In genomic region chr1:86504697-86505421, GRCm38 (mm10) we compare ENCODE assay signal across 8 mouse cellular contexts. TPM values are rescaled to one million over a fixed set of nuclear protein-coding genes. Genes with fewer than 3 reads are reported as not detected.
A peak's percentile ranks its signal among the peaks of the same experiment; 100 is the strongest.
DNase-seq lines count a peak whose midpoint lies in the region; ATAC-seq and TF ChIP-seq lines count a peak whose summit lies in the region.

No protein-coding gene starts in this region.

- peaks cover 50% of the 10 kb centered on the region for H3K4me1 ChIP-seq in kidney, embryonic 14.5 days (ENCODE audit: control insufficient read depth, insufficient read depth, low read length)
- H3K4me1 ChIP-seq in heart, embryonic 15.5 days (replicated peaks) = peaks cover 60% of the 10 kb centered on the region
- H3K4me1 ChIP-seq in liver, embryonic 12.5 days = peaks cover 71% of the 10 kb centered on the region
- H3K4me1 ChIP-seq in neural tube, embryonic 14.5 days (ENCODE audit: control insufficient read depth, insufficient read depth, low read length) = peaks cover 39% of the 10 kb centered on the region

- no peak for TF ChIP-seq POLR2A in brain, embryonic 14.5 days (IDR thresholded peaks at IDR 0.05; ENCODE audit: borderline replicate concordance, extremely low read depth, insufficient read depth, insufficient read length, poor library complexity, severe bottlenecking)

- peak overlapping the region; percentile 97 for H3K27ac ChIP-seq in kidney, embryonic 14.5 days (ENCODE audit: low read depth, low read length)
- H3K27ac ChIP-seq in heart, embryonic 15.5 days = peak overlapping the region; percentile 92
- H3K27ac ChIP-seq in liver, embryonic 12.5 days = peak overlapping the region; percentile 80
- H3K27ac ChIP-seq in neural tube, embryonic 14.5 days (ENCODE audit: low read depth, low read length) = peak overlapping the region; percentile 96

- DNase-seq in kidney, adult 8-10 months = no peak
- peak; percentile 53 for DNase-seq in brain, embryonic 14.5 days (ENCODE audit: low read depth)
- DNase-seq in left cerebral cortex, postnatal 25 days (ENCODE audit: low spot score in 2 of 2) = no peak
- DNase-seq in adrenal gland, adult 18-20 months (ENCODE audit: low spot score in 2 of 2) = no peak

- H3K27me3 ChIP-seq in kidney, embryonic 14.5 days (ENCODE audit: control insufficient read depth, insufficient read depth, low read length) = no peaks in the 10 kb centered on the region
- H3K27me3 ChIP-seq in heart, embryonic 15.5 days = no peaks in the 10 kb centered on the region
- H3K27me3 ChIP-seq in liver, embryonic 12.5 days (replicated peaks) = peaks cover 8% of the 10 kb centered on the region
- no peaks in the 10 kb centered on the region for H3K27me3 ChIP-seq in neural tube, embryonic 14.5 days (ENCODE audit: control insufficient read depth, insufficient read depth, low read length)

- H3K9me3 ChIP-seq in kidney, embryonic 14.5 days (ENCODE audit: control insufficient read depth, low read length) = no peaks in the 10 kb centered on the region
- no peaks in the 10 kb centered on the region for H3K9me3 ChIP-seq in heart, embryonic 15.5 days (replicated peaks)
- no peaks in the 10 kb centered on the region for H3K9me3 ChIP-seq in liver, embryonic 12.5 days (replicated peaks)
- no peaks in the 10 kb centered on the region for H3K9me3 ChIP-seq in neural tube, embryonic 14.5 days (ENCODE audit: control insufficient read depth, low read length)

- ATAC-seq in kidney, embryonic 14.5 days (ENCODE audit: low FRiP score, low TSS enrichment) = no peak
- ATAC-seq in heart, embryonic 15.5 days (replicated peaks; ENCODE audit: insufficient number of reproducible peaks, insufficient read depth, low FRiP score, low read depth) = no peak
- ATAC-seq in liver, embryonic 12.5 days = no peak
- ATAC-seq in neural tube, embryonic 14.5 days (ENCODE audit: low read depth) = no peak

- H3K36me3 ChIP-seq in kidney, embryonic 14.5 days (ENCODE audit: control insufficient read depth, insufficient read depth, low read length) = no peaks in the 10 kb centered on the region
- H3K36me3 ChIP-seq in heart, embryonic 15.5 days = no peaks in the 10 kb centered on the region
- H3K36me3 ChIP-seq in liver, embryonic 12.5 days = no peaks in the 10 kb centered on the region
- H3K36me3 ChIP-seq in neural tube, embryonic 14.5 days (ENCODE audit: control insufficient read depth, insufficient read depth, low read length) = no peaks in the 10 kb centered on the region

- 16% methylated on average over 19 of the region's 19 CpGs for WGBS in kidney, embryonic 14.5 days
- WGBS in heart, embryonic 15.5 days = 21% methylated on average over 19 of the region's 19 CpGs
- WGBS in liver, embryonic 12.5 days (ENCODE audit: insufficient replicate concordance) = 25% methylated on average over 19 of the region's 19 CpGs
- WGBS in neural tube, embryonic 14.5 days = 15% methylated on average over 19 of the region's 19 CpGs

- TF ChIP-seq CTCF in brain, embryonic 14.5 days (IDR thresholded peaks at IDR 0.05; ENCODE audit: borderline replicate concordance, extremely low read depth, insufficient read depth, insufficient read length) = no peak

- H3K4me3 ChIP-seq in kidney, embryonic 14.5 days (ENCODE audit: low read length) = peak overlapping the region; percentile 41
- H3K4me3 ChIP-seq in heart, embryonic 15.5 days = peak overlapping the region; percentile 50
- H3K4me3 ChIP-seq in liver, embryonic 12.5 days = peak overlapping the region; percentile 64
- H3K4me3 ChIP-seq in neural tube, embryonic 14.5 days (ENCODE audit: low read depth, low read length) = peak overlapping the region; percentile 43

- intact Hi-C loops in left cerebral cortex, postnatal 25 days (cut with DNase I) = loop anchor here (1.0 kb wide), 1 partner anchor 20 kb away; no protein-coding TSS in a partner anchor

- H3K9ac ChIP-seq in kidney, embryonic 14.5 days (ENCODE audit: low read depth, low read length) = peak overlapping the region; percentile 68
- H3K9ac ChIP-seq in heart, embryonic 15.5 days = peak overlapping the region; percentile 64
- H3K9ac ChIP-seq in liver, embryonic 12.5 days = peak overlapping the region; percentile 75
- H3K9ac ChIP-seq in neural tube, embryonic 14.5 days (replicated peaks; ENCODE audit: low read depth, low read length) = peak overlapping the region; percentile 92

- peak overlapping the region; percentile 67 for H3K4me2 ChIP-seq in kidney, embryonic 14.5 days (replicated peaks; ENCODE audit: low read depth, low read length)
- H3K4me2 ChIP-seq in heart, embryonic 15.5 days = peak overlapping the region; percentile 64
- H3K4me2 ChIP-seq in liver, embryonic 12.5 days = peak overlapping the region; percentile 93
- H3K4me2 ChIP-seq in neural tube, embryonic 14.5 days (ENCODE audit: low read depth, low read length) = peak overlapping the region; percentile 55

RNA-seq across cellular contexts. Expression of gene Ptma, which starts 21.7 kb away (rescaled TPM):
- polyA plus RNA-seq in kidney, embryonic 14.5 days (2014; fragmentation: Nextera tagmentation; extraction: Ambion mirVana) = 3,750 and 4,450 TPM in 2 replicates
- polyA plus RNA-seq in brain, embryonic 14.5 days (2012; rRNA removed) = 1,831 and 2,420 TPM in 2 replicates
- 791 and 881 TPM in 2 replicates for polyA plus RNA-seq in heart, embryonic 15.5 days (2015; fragmentation: Nextera tagmentation; extraction: Ambion mirVana)
- polyA plus RNA-seq in liver, embryonic 12.5 days (2016; fragmentation: Nextera tagmentation; extraction: Ambion mirVana) = 1,639 and 1,657 TPM in 2 replicates
- 1,651 and 1,970 TPM in 2 replicates for polyA plus RNA-seq in neural tube, embryonic 14.5 days (2014; fragmentation: Nextera tagmentation; extraction: Ambion mirVana)
- total RNA-seq in left cerebral cortex, postnatal 25 days (2021) = 100 to 1,000 TPM; 359 to 366 TPM
- 100 to 1,000 TPM; 463 to 486 TPM for total RNA-seq in adrenal gland, adult 18-20 months (2021)
